Mouse (Mus musculus) cerebellum, postnatal 25 days (tissue): ENCODE data around the gene Map3k5.

Experiments
- DNase-seq, 2 experiments: peaks; one replicate each; pipeline ENCODE4 v3.0.0; 2021; ENCODE audit warnings: mixed read lengths in 2 of 2

The Map3k5 gene

DNA sequence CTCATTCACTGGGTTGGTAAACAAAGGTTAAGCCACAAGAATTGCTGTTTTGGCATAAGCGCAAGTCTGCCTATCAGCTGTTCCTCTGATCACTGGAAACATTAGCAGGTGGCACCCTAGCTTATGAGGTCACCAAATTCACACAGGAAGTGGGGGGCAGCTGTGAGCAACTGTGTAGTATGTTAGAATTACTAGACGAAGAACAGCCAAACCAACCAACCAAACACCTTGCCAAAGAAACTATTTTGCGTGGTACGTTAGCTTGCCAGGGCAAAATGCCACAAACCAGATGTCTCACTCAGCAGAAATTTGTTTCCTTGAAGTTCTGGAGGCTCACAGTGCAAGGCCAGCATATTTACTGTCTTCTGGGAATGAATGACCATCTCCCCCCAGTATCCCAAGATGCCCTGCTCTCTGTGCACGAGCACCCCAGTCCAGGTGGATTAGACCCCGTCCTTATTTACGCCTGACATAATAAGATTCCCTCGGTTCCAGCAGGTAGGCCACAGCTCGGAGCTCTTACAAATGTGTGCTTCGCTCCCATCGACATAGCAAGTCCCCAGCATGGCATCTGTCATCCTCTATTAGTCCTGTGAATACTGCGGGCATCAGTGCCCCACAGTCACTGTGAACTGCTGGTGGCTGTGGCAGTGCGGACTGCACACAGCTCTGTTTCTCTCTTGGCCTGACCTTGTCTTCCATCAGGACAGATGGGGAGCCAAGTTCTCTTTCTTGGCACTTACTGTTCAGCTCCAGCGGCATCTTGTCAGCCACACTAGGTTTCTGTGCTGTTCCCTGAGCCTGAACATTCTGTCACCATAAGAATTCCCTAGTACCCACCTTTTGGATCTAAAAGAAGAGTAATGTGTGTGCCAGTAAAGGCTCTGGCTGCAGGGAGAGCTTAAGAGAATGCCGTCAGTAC lies 185.5 kb downstream of the Map3k5 start:
- no peak for DNase-seq

DNA sequence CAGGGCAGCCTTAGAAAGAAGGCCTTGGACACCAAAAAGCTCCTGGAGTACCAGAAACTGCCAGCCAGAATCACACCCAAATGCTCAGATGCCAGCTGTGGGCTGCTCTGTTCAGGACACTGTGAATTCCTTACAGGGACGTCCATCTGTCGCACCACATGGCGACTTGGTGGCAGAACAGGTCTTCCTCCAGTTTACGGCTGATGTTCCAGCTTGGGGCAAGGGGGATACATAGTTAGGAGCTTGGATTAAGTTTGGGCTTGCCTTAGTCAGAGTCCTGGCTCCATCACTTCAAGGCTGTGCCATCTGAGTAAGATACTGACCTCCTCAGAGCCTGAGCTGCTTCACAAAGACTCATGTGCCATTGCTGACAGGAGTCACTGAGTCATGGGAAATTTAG lies 187.7 kb downstream of the Map3k5 start:
- DNase-seq, result peak; percentile 37 to 59

DNA sequence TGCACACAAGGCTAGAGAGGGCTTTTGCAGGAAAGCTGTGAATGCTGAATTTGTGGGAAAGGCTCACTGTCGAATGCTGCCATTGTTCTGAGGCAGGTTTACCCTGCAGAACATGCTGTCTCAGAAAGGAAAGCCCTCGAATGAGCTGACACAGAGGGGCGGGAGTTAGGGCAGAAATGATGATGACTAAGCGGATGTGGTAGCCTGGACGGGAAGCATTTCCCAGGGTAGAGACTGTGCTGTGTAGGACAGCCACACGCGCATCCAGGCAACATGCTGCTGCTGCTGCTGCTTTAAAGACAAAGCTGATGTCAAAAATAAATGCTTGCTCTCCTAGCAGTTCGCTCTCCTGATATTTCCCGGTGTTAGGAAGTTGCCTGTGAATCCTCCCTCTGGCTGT lies 189.1 kb downstream of the Map3k5 start:
- DNase-seq, result no peak

DNA sequence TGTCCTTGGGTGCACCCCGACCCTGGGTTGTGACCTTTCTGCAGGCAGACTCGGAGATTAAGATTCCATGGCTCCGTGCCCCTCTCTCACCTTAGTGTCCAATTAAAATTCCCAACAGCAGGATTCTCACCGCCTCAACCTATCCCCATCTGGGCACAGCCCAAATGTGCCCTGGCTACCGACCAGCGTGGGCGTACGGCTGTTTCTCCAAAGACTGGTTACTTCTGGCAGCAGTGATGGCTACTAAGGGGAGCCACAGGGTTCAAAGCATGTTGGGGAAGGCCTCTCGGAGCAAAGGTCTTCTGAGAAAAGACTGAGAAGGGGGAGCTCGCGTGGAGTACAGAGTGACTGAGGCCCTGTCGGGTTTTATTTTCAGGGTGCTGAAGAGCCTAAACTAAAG lies 190.3 kb downstream of the Map3k5 start:
- DNase-seq, result peak in 1 of 2 experiments; percentile 34

DNA sequence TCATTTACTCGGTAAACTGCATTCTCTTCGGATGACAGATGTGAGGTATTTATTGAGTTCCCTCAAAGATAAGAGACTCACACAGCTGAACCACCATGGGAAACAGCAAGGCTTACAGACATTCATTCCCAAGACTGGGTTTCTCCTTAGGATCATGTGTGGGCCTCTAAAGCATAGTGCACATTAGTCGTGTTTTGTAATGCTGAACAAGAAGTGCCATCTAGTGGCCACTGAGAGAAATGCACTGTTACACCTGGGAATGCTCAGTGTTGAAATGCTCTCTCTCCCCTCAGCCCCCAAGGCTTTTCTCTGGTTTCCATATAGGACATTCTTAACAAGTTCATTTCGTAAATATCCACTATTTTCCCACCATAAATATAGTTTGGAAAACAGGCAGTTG lies 191.0 kb downstream of the Map3k5 start:
- DNase-seq, result peak; percentile 69 to 80

DNA sequence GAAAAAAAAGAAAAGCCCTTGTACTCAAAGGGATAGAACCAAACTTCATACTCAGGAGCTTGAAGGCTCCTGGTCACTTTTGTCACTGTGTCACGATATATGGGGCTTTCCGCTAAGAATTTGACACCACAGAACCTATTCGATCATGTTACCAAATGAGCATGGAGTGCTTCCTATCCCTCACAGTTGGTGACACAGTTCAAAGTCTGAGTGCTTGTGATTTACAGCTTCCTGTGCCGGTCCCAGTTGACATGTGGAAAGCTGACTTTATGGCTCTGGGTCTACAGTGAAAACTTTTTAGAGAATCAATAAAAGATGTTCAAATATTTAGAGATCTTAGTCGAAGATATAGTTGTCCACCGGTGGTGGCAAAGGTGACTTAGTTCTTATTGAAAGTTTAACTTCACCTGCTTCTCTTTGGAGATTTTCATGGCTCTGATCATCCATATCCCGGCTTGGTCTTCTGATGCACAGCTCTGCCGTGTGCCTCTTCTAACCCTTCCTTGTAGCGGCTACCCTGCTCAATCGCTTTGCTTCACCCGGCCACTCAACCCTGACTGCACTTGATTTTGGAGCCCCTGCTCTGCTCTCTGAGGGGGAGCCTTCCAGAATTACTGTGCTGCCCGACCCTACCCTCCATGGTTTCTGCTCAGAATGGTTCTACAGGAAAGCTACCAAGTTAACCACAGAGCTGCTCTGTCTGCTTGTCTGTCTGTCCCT lies 198.8 kb downstream of the Map3k5 start:
- DNase-seq, result no peak

DNA sequence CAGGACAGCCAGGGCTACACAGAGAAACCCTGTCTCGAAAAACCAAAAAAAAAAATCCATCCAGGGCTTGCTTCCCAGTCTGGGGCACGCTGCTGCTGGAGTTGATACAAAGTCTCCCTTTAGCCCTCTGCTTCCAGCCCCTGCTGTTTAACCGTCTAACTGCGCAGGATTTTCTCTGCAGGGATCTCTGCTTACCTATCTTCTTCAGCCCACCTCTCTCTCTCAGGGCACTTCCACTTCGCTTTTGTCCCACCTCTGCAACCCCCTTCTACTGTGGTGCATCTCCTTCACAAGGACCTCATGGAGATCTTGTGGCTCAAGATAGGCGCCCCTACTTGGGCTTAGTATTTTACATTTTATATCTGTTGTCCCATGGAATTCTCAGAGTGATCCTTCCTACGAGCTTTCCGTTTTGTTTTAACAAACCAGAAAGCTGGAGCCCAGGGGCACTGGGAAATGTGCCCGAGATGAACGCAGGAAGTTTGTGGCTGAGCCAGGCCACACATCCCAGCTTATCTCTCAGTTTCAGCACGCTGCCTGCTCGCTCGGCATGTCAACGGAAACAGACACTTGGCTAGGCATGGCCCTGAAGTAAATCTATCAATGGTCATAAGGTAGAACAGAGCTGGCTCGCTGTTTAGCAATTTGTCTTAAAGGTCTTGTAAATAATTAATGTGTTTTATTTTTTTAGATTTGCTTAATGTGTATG lies 201.2 kb downstream of the Map3k5 start:
- DNase-seq, result peak; percentile 45 to 51

DNA sequence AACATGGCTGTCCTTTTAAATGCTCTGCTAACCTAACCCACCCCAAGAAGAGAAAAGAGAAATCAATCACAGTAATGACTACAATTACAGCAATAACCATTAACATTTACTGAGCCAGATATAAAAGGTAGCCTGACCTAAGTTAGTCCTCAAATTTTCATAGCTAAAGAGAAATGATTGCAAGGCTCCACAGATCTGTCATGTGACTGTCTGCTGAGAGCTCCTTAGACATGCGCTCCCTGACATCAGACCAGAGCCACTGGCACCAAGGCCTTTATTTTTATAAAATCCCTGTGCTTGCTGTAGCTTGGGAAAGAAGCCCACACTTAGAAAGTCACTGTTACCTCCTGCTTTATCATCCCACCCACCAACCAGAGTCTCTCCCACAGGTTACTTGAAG lies 202.2 kb downstream of the Map3k5 start:
- DNase-seq, result no peak

DNA sequence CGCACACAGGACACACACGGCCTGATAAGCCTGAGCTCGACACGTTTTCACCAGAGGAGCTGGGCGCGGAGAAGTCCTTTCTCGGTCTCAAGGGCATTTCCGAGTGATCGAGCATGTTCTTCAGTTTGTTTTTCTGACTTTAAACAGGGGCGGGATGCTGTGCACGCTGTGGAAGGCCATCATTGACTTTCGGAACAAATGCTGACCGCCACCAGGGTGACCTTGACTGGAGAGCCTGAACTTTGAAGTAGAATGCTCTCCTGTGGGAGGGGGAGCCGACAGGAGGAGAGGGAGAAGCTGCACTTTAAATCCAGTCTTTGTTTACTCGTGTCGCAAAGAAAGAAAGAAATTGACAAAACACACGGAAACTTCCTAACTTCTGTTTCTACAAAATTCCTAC lies 207.1 kb downstream of the Map3k5 start:
- no peak for DNase-seq

DNA sequence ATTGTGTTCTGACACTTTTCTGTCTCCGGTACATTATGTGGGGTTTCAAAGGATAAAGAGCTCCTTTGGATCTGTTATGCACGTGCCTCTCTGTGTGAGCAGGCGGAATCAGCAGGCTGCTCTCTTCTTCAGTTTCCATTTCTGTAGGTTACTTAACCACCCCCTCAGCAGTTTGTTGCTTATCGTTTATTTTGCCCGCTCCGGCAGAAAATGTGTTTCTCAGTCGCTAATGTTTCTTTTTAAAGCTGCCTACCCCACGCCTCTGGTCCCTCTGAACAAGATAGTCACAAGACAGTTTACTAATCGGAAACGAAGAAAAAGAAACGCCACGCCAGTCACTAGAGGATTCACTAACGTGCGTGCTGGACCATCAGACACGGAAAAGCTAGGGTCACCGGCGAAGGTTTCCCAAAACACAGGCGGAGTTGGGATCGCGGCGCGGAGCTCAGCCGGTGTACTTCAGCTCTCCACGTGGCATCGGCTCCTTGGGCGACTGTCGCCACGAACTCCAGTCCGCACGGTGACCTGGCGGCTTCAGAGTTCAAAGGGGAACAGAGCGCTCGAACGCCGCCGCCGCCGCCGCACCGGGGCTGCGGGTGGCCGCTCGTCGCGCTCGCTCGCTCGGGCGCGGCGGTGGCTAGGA lies 214.0 kb downstream of the Map3k5 start, which contains the start of gene Map7:
Gene Map7 (plus strand): TSS at position 342 of the 643 bp plus-strand sequence.
- DNase-seq, result no peak

DNA sequence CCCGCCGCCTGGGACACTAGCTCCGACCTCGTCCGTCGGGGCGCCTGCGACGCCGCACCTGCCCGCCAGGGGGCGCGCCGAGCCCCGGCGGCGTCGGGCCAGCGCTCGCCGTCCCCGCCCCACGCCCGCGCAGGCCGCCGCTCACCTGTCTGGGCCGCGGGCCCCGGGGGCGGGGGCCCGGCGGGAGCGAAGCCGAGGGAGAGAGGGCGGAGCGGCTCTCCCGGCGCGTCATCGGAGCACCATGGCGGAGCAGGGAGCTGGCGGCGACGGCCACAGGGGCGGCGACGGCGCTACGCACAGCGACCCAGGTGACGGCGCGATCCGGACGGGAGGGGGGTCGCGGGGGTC lies 214.5 kb downstream of the Map3k5 start:
- peak; percentile 79 to 86 for DNase-seq

DNA sequence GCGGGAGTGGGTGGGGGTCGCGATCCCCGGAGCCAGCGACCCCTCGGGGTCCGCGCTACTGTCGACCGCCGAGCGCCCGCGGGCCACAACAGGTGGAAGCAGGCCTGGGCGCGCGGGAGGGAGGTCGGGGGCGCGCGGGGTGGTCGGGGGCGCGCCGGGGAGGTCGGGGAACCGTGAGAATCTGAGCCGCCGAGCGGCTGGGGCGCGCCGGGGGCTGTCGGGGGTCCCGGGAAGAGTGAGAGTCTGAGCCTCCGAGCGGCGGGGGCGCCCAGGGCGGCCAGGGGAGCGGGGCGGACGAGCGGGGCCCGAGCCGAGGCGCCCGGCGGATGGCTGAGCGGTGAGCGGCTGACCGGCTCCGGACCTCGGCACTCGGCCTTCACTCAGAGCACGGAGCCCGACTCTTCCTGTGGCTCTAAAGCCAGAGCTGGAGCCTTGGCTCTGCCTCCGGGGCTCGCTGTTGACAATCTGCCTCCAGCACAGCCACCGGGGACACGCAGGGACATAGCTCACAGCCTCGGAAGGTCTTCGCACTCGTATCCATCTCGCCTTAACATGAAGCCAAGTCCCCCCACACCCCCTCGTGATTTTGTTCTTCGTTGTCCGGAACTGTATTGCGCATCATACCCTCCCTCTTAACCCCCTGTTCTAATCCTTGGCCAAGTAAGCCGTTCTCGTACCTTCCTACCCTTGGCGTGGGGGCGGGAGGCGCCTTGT lies 215.0 kb downstream of the Map3k5 start:
- peak; percentile 80 to 81 for DNase-seq

DNA sequence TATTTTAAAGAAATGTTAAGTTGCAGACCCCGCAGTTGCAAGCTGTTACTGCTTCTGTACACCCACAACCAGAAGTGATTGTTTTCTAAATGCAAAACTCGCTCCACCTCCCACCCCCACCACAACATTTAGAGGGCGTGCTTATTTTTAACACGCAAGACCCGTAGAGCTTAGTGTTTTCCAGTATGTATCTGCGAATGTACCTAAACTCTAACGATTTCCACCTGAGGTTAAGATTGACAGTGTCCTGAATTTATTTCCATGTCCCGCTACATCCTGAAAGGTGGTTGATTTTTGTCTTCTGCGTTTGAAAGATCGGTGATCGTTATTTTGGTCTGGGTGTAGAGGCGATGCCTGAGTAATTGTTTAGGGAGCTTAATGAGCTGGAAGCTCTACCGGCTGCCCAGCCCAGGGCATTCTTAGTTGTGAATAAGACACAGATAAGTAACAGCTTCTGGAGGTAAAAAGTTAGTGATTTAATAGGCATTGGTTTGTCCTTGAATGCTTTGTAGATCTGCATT lies 215.6 kb downstream of the Map3k5 start:
- peak; percentile 26 to 41 for DNase-seq

DNA sequence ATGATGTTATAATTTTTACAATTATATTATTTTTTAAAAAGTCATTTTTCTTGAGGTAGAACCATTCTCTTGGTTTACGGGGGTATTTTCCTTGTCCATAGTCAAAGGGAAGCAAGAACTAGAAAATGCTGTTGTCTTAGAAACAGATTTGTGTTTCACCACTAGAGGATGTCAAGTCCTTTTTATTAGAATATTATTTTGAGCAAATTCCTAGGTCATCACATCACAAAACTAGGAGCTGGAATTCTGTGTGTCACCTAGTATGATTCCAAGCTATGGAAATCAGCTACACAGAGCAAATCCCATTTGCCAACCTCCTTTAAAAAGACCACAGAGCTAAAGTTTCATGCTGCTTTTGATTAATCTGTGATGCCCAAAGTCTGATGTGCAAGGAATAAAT lies 217.9 kb downstream of the Map3k5 start:
- DNase-seq, result no peak

DNA sequence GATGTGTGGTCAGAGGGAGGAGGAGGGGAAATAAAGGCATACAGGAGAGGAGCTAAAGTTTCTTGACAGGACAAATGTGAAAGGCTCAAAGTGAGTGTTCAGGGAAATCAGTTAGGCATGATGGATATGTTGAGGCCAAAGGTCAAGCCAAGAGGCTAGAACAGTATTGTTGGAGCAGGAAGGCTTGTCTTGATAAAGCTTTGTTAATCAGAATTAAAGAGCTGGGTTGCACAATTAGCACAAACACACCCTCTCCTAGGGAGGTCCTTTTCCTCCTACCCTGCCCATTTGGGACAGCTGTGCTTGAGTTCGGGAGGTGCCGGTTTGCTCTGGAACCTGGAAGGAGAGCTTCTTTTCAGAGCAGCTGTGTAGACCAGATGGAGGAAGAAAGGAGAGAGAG lies 219.2 kb downstream of the Map3k5 start:
- no peak for DNase-seq

DNA sequence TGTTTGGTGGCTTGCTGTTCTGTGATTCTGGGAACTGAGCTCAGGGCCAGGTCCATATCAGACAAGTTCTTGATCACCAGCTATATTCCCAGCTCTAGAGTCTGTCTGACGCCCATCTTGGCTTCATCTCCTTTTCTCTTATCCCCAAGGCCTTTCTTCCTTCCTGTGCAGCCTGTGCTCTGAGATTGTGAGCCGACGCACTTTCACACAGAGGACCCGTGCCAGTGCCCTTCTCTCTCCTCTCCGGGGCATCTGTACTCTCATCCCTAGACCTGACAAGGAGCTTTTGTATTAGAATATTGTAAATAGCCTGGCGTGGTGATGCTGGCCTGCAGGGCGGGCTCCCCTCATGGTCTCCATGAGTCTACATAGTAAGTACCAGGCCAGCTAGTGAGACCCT lies 221.1 kb downstream of the Map3k5 start:
- DNase-seq, result peak in 1 of 2 experiments; percentile 31

DNA sequence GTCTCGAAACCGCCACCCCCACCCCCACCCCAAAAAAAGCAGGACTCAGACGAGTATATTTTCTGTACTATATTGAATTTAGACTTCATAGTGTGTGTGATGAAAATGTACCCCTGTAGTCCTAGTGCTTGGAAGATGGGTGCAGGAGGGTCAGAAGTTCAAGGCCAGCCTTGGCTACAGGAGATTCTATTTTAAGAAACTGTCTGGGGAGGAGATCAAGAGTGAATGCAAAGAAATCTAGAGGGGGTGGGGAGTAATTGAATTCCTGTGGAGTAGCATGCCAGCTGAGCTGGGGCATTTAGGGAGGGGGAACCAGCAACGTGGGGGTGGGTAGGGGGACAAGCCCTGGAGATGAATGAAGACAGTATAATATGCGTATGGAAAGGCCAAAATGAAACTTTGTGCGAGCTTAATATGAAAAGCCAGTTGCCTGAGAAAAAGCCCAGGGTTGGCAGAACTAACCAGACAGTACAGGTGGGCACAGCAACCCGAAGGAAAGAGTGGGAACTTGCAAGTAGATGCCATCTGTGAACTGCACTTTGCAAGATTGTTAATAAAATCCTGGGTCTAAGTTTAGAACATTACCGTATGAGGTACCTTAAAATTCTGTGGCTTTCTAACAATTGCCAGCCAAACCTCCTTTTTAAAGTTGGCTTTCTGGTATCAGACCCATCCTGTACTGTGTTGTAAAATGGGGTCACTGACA lies 222.9 kb downstream of the Map3k5 start:
- DNase-seq, result no peak

DNA sequence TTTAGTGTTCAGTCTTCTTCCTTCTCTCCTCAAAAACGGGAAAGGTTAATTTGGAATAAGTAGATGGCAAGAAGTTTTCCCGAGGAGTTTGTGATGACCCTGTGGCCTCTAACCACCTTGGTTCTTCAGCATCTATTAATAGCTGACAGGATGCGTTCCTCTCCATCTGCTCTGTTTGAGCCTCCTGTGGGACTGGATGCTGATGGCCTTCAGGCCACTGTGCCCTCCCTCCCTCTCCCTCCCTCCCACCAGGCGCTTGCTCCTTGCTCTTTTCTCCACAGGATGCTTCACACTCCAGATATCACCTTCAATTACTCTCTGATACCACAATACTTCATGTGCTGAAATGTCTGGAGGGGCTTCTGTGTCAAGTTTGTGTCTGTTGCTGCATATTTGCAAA lies 224.5 kb downstream of the Map3k5 start:
- DNase-seq, result peak; percentile 42 to 58

DNA sequence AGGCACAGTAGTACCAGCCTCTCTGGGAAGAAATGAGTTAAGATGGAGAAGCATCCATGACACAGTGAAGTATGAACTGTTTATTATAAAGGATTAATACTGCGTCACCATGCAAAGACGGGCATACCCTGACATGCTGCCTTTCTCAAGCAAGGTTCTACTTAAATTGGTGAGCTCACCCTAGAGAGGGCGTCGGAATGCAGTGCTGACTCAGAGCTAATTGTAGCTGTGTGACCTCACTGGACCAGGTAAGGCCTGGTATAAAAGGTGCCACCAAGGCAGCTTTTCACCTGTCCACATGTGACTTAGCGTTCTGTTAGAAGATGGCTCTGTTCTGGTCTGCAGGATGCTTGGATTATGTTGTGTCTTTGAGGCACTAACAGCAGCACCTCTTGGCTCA lies 225.0 kb downstream of the Map3k5 start:
- DNase-seq, result no peak

DNA sequence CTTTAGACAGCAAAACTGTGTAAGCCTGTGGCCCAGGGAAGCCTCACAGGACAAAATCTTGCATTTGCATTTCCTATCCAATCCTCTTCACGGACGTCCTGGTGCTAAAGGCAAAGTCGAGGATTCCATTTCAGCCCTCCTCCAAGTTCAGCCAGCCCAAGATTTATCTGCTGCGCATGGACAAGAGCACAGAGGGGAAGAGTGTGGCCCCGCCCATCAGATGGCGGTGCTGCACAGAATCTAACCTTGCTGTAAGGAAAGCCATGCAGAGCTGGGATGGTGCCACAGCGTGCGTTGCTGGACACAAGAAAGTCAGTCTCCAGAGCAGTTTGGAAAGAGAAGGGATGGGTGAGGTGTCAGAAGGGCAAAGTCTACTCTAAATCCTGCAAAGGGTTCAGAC lies 226.6 kb downstream of the Map3k5 start:
- no peak for DNase-seq

DNA sequence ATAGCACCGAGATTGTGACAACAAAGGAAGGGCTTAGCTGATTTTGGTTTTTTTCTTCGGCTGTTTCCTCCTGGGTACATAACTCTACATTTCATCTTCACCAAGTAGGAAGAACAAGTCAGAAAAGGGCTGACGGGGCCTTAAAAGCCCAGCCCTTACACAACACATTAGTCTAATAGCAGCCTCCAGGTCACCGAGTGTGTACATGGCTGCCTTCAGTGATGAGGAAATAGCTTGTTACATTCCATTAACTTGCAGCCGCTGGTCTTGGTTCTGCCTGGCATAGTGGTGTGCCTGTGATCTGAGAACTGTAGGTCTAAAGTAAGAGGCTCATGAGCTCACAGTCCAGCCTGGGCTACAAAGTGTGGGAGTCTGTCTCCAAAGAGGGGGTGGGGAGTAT lies 230.5 kb downstream of the Map3k5 start:
- no peak for DNase-seq
